Mouse (Mus musculus) stomach, embryonic 15.5 days (tissue): ENCODE measurements around the gene Cbr1. TPM values are rescaled to one million over a fixed set of nuclear protein-coding genes. Genes with fewer than 3 reads are reported as not detected.

Experiments
- ATAC-seq: fragments of 200-750 bp; cut with Nextera tagmentation; 2 replicates; pipeline ENCODE4 v1.8.0; 2017; ENCODE audit warnings: low read depth, moderate number of reproducible peaks, moderate TSS enrichment; ENCODE audit not compliant: insufficient read depth, low FRiP score
- H3K27ac ChIP-seq: fragments of 300-500 bp; sonication (generic); 2 replicates; pipeline ENCODE4 v1.5.1; 2015; ENCODE audit warnings: mild to moderate bottlenecking, inconsistent platforms
- H3K27me3 ChIP-seq: fragments of 300-500 bp; sonication (generic); replicated peaks from 2 replicates; pipeline ENCODE4 v1.6.1; 2015; ENCODE audit warnings: inconsistent platforms
- H3K36me3 ChIP-seq: fragments of 300-500 bp; sonication (generic); 2 replicates; pipeline ENCODE4 v1.6.1; 2015; ENCODE audit warnings: inconsistent platforms
- H3K4me1 ChIP-seq: fragments of 300-500 bp; sonication (generic); 2 replicates; pipeline ENCODE4 v1.6.1; 2015; ENCODE audit warnings: inconsistent platforms
- H3K4me2 ChIP-seq: fragments of 300-500 bp; sonication (generic); 2 replicates; pipeline ENCODE4 v1.6.1; 2015; ENCODE audit warnings: mild to moderate bottlenecking, inconsistent platforms
- H3K4me3 ChIP-seq: fragments of 300-500 bp; sonication (generic); replicated peaks from 2 replicates; pipeline ENCODE4 v1.5.1; 2015; ENCODE audit warnings: inconsistent platforms
- H3K9ac ChIP-seq: fragments of 300-500 bp; sonication (generic); 2 replicates; pipeline ENCODE4 v1.6.1; 2015; ENCODE audit warnings: inconsistent platforms
- H3K9me3 ChIP-seq: fragments of 300-500 bp; sonication (generic); 2 replicates; pipeline ENCODE4 v1.6.1; 2016; ENCODE audit warnings: inconsistent platforms
- WGBS: fragments of 180-500 bp; shearing (Covaris S2); methylation state at CpG from one replicate; pipeline ENCODE4 v1.1.7; 2015; 5-methylcytosine and 5-hydroxymethylcytosine counted together
- polyA plus RNA-seq: library from polyadenylated mRNA; unstranded; fragments of >200 nt; fragmentation: Nextera tagmentation; extraction: Ambion mirVana; gene quantifications from 2 replicates; pipeline ENCODE4 v1.2.1, GENCODE M21; 2015

Cbr1 gene
- polyA plus RNA-seq, 1 experiment from 2014 or later: 105 TPM

- no peaks in the 10 kb centered on the region for H3K4me1 ChIP-seq
- 80% methylated on average over 23 of the region's 23 CpGs for WGBS
- no peaks in the 10 kb centered on the region for H3K9me3 ChIP-seq
- H3K9ac ChIP-seq: no peak within 1 kb of the TSS
- no peak within 1 kb of the TSS for H3K4me3 ChIP-seq
- H3K27me3 ChIP-seq: no peaks in the 10 kb centered on the region
- H3K4me2 ChIP-seq: no peak within 1 kb of the TSS
- no peak within 1 kb of the TSS for H3K27ac ChIP-seq
- ATAC-seq: no peak
- H3K36me3 ChIP-seq: no peaks in the 10 kb centered on the region
These were observed 22.2 kb downstream of the Cbr1 start, which contains the start of gene Gm5678 for GRCm38 (mm10) chr16:93627761-93628400. TSS of gene Gm5678 (plus strand) at chr16:93628097.

GRCm38 (mm10) chr16:93644006-93644405, 38.4 kb downstream of the Cbr1 start:
- no peaks in the 10 kb centered on the region for H3K27me3 ChIP-seq
- H3K36me3 ChIP-seq: no peaks in the 10 kb centered on the region
- no peak for ATAC-seq
- H3K4me3 ChIP-seq: no peak overlapping the region
- H3K9ac ChIP-seq: no peak overlapping the region
- H3K4me2 ChIP-seq: no peak overlapping the region
- no peaks in the 10 kb centered on the region for H3K9me3 ChIP-seq
- H3K4me1 ChIP-seq: no peaks in the 10 kb centered on the region
- 61% methylated on average over 4 of the region's 4 CpGs for WGBS
- no peak overlapping the region for H3K27ac ChIP-seq

GRCm38 (mm10) chr16:93648441-93649183, 43.0 kb downstream of the Cbr1 start:
- Histone ChIP-seq H3K27me3 (no peaks in the 10 kb centered on the region), H3K4me1 (no peaks in the 10 kb centered on the region), H3K4me2 (no peak overlapping the region), H3K9ac (no peak overlapping the region), H3K27ac (no peak overlapping the region), H3K4me3 (no peak overlapping the region), H3K36me3 (no peaks in the 10 kb centered on the region), H3K9me3 (no peaks in the 10 kb centered on the region)
- ATAC-seq: no peak
- WGBS: 70% methylated on average over 5 of the region's 5 CpGs

Other genes with a start within 250 kb of the Cbr1 start
- 10.4 and 13.8 TPM in 2 replicates for gene Setd4, start 1.8 kb upstream of the Cbr1 start, polyA plus RNA-seq
- gene Gm5678, start 22.2 kb downstream of the Cbr1 start, polyA plus RNA-seq: 0.19 TPM in 1 of 2 replicates, not detected in the other
- gene Cbr3, start 77.4 kb downstream of the Cbr1 start, polyA plus RNA-seq: 13.8 and 18.6 TPM in 2 replicates
- 17.8 and 20.5 TPM in 2 replicates for gene Dop1b, start 106.1 kb downstream of the Cbr1 start, polyA plus RNA-seq
- 34.5 and 41.0 TPM in 2 replicates for gene Morc3, start 226.3 kb downstream of the Cbr1 start, polyA plus RNA-seq